Mouse (Mus musculus) embryonic facial prominence, embryonic 11.5 days (tissue): Measurements from ENCODE around the gene Mtmr11. TPM values are rescaled to one million over a fixed set of nuclear protein-coding genes. Genes with fewer than 3 reads are reported as not detected.
A peak's percentile ranks its signal among the peaks of the same experiment; 100 is the strongest.
"Not testable (repeated sequence)": the region's sequence is repeated elsewhere in the genome, so short reads cannot be mapped to it uniquely, and the experiment has no call there.

ENCODE experiments used
- ATAC-seq: fragments of 200-750 bp; cut with Nextera tagmentation; replicated peaks from 2 replicates; pipeline ENCODE4 v1.8.0; 2017; ENCODE audit warnings: low read depth; ENCODE audit not compliant: insufficient number of reproducible peaks, low FRiP score, low TSS enrichment
- DNase-seq: peaks from one replicate; pipeline ENCODE4 v3.0.0-alpha.2; 2015; ENCODE audit warnings: low spot score
- H3K27ac ChIP-seq: fragments of 300-500 bp; sonication (generic); replicated peaks from 2 replicates; pipeline ENCODE4 v1.5.1; 2014; ENCODE audit warnings: mild to moderate bottlenecking, low read depth, low read length, control low read depth
- H3K27me3 ChIP-seq: fragments of 300-500 bp; sonication (generic); 2 replicates; pipeline ENCODE4 v1.6.1; 2014; ENCODE audit warnings: mild to moderate bottlenecking, low read length, moderate library complexity, mixed read lengths; ENCODE audit not compliant: control insufficient read depth, insufficient read depth
- H3K36me3 ChIP-seq: fragments of 300-500 bp; sonication (generic); replicated peaks from 2 replicates; pipeline ENCODE4 v1.6.1; 2014; ENCODE audit warnings: low read depth, mild to moderate bottlenecking, low read length, moderate library complexity, mixed read lengths; ENCODE audit not compliant: control insufficient read depth, insufficient read depth
- H3K4me1 ChIP-seq: fragments of 300-500 bp; sonication (generic); 2 replicates; pipeline ENCODE4 v1.6.1; 2014; ENCODE audit warnings: low read length, mixed read lengths; ENCODE audit not compliant: control insufficient read depth, insufficient read depth
- H3K4me2 ChIP-seq: fragments of 300-500 bp; sonication (generic); 2 replicates; pipeline ENCODE4 v1.6.1; 2014; ENCODE audit warnings: low read depth, mild to moderate bottlenecking, control low read depth, low read length, moderate library complexity
- H3K4me3 ChIP-seq: fragments of 300-500 bp; sonication (generic); 2 replicates; pipeline ENCODE4 v1.5.1; 2014; ENCODE audit warnings: low read depth, low read length, control low read depth
- H3K9ac ChIP-seq: fragments of 300-500 bp; sonication (generic); replicated peaks from 2 replicates; pipeline ENCODE4 v1.6.1; 2014; ENCODE audit warnings: mild to moderate bottlenecking, control low read depth, low read length
- H3K9me3 ChIP-seq: fragments of 300-500 bp; sonication (generic); replicated peaks from 2 replicates; pipeline ENCODE4 v1.6.1; 2016; ENCODE audit warnings: mild to moderate bottlenecking, low read length, inconsistent platforms, mixed read lengths; ENCODE audit not compliant: control insufficient read depth
- WGBS: fragments of 180-500 bp; shearing (Covaris S2); extraction: QIAGEN DNeasy Blood & Tissue Kit; methylation state at CpG from one replicate; pipeline ENCODE4 v1.1.7; 2014; 5-methylcytosine and 5-hydroxymethylcytosine counted together
- polyA plus RNA-seq: library from polyadenylated mRNA; unstranded; fragments of >200 nt; fragmentation: Nextera tagmentation; extraction: Ambion mirVana; gene quantifications from 2 replicates; pipeline ENCODE4 v1.2.1, GENCODE M21; 2014

The Mtmr11 gene
- polyA plus RNA-seq, 1 experiment from 2014 or later = 28.4 TPM

DNA sequence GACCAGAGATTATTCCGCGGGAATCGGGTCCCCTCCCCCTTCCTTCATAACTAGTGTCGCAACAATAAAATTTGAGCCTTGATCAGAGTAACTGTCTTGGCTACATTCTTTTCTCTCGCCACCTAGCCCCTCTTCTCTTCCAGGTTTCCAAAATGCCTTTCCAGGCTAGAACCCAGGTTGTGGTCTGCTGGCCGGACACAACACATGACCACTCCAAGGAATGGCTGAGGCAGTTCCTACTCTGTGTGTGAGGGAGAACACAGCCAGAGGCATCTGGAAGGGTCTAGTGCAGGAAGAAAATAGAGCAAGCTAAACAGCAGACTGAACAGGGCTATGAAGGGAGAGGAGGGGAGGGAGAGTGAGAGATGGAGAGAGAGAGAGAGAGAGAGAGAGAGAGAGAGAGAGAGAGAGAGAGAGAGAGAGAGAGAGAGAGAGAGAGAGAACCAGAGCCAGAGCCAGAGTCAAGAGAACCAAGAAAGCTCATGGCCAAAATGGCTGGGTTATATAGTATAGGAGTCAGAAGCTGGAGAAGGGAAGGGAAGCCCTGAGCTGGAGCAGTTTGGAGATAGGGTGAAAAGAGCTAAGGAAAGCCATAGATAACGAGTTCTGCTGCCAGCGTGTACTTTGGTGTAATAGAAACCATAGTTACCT is 36.9 kb downstream of the Mtmr11 start:
- H3K36me3 ChIP-seq, ATAC-seq, H3K4me3 ChIP-seq, H3K27ac ChIP-seq, H3K4me1 ChIP-seq, H3K4me2 ChIP-seq, DNase-seq, H3K27me3 ChIP-seq, H3K9ac ChIP-seq, H3K9me3 ChIP-seq: not testable (repeated sequence)
- WGBS = 35% methylated on average over 6 of the region's 8 CpGs

DNA sequence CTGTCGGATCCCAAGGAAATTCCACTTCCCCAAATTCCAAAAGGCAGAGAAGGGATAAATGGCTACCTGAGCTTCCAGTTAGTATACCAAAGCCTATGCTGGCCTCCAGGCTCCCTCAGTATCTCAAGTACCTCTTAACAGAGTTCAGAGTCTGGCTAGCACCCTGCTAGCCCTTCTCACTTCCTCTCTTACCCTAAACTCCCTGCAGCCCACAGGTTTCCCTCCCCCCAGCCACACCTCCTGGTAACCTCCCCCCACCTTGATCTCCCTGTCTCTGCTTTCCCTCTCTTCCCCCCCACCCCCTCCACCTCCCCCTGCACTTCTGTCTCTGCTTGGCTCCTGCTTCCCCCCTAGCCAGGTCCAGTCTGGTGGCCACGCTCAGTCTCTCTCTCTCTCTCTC is 37.9 kb downstream of the Mtmr11 start:
- 78% methylated on average over 2 of the region's 2 CpGs for WGBS
- Histone ChIP-seq H3K27me3 (no peaks in the 10 kb centered on the region), H3K9ac (no peak overlapping the region), H3K4me2 (no peak overlapping the region), H3K27ac (no peak overlapping the region), H3K4me1 (no peaks in the 10 kb centered on the region), H3K9me3 (no peaks in the 10 kb centered on the region), H3K36me3 (no peaks in the 10 kb centered on the region), H3K4me3 (no peak overlapping the region)
- ATAC-seq = no peak
- no peak for DNase-seq

DNA sequence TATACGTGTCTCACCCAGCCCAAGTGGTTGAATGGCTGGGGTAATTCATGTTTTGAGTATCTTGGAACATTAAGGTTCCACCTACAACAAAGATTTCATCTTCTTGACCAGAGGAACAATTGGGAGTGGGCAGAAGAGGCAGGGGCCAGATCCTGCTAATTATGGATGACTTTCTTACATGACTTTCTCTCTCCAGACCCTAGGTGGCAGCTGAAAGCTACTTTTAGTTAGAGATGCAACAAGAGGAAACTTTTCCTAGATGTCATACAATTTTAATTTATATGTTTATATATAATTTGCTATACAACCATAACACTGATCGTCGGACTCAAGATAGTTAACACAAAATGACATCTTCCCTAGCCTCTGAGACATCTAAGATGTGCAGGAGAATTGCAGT is 46.0 kb downstream of the Mtmr11 start:
- Histone ChIP-seq H3K27ac (no peak overlapping the region), H3K4me1 (no peaks in the 10 kb centered on the region), H3K9ac (no peak overlapping the region), H3K4me3 (no peak overlapping the region), H3K27me3 (no peaks in the 10 kb centered on the region), H3K36me3 (no peaks in the 10 kb centered on the region), H3K9me3 (no peaks in the 10 kb centered on the region), H3K4me2 (no peak overlapping the region)
- ATAC-seq = no peak
- no peak for DNase-seq
- 88% methylated on average over 3 of the region's 3 CpGs for WGBS

DNA sequence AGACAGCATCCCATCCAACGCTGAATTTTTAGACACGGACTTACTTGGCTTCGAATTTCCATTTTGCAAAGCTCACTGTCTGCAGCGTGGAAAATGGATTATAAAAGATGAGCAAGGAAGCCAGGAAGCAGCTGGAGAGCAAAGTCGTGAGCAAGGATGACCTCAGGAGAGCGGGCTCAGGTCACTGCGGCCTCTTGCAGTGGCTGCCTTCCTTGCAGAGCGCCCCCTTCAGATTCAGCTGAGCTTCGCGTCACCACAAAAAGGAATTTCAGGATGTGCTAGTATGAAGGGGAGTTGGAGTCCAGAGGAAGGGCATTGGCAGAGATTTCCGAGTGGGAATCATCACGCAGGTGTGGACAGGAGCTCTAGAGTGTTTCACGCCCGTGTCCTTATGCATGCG is 47.4 kb downstream of the Mtmr11 start:
- no peak overlapping the region for H3K4me2 ChIP-seq
- WGBS = 22% methylated on average over 15 of the region's 15 CpGs
- ATAC-seq = no peak
- no peak for DNase-seq
- H3K36me3 ChIP-seq = no peaks in the 10 kb centered on the region
- no peak overlapping the region for H3K9ac ChIP-seq
- no peak overlapping the region for H3K4me3 ChIP-seq
- no peaks in the 10 kb centered on the region for H3K9me3 ChIP-seq
- no peak overlapping the region for H3K27ac ChIP-seq
- no peaks in the 10 kb centered on the region for H3K4me1 ChIP-seq
- H3K27me3 ChIP-seq = no peaks in the 10 kb centered on the region

DNA sequence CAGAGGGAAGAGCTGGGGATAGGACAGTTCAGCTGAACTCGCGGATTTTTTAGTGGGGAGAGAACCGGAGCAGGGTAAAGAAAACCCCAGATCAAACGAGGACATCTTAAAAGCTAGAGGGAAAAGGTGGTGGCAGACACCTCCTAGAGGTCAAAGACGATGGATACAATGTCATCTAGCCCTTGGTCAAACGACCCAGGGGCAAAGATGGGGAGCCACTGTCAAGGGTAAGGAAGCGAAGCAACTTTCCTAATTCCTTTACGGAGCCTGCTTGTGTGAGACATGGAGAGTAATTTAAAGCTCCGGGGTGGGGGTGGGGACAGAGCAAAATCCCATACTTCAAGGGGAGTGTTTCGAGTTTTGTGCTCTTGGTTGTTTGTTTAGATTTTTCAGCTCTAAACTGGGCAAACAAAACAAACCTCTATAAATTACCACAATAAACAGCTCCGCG is 57.4 kb downstream of the Mtmr11 start:
- WGBS = 0% methylated on average over 12 of the region's 12 CpGs
- Histone ChIP-seq H3K9ac (peak overlapping the region; percentile 71), H3K27ac (peak overlapping the region; percentile 99), H3K36me3 (no peaks in the 10 kb centered on the region), H3K27me3 (no peaks in the 10 kb centered on the region), H3K9me3 (no peaks in the 10 kb centered on the region), H3K4me1 (peaks cover 8% of the 10 kb centered on the region), H3K4me3 (peak overlapping the region; percentile 62), H3K4me2 (peak overlapping the region; percentile 78)
- no peak for DNase-seq
- 0 out of 2 replicates have a peak, but pooled peaks have one; percentile 2 for ATAC-seq

DNA sequence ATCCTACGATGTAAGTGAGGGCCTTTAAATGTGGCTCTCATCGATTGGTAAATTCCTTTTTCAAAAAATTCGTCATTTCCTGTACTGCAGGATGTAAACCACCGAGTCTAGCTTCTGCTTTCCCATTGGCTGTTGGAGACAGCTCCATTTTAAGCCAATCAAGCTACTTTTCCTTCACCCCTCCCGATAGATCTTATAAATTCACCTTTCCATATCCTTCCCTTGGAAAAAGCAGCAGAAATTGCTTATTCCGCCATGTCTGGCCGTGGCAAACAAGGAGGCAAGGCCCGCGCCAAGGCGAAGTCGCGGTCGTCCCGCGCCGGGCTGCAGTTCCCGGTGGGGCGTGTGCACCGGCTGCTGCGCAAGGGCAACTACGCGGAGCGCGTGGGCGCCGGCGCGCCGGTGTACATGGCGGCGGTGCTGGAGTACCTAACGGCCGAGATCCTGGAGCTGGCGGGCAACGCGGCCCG is 57.9 kb downstream of the Mtmr11 start, which contains the start of the genes Bola1 and Hist2h2ab:
TSS of gene Bola1 (minus strand) at position 49 of the 470 bp plus-strand sequence.
TSS of gene Hist2h2ab (plus strand) at position 205 of the 470 bp plus-strand sequence.
- Histone ChIP-seq H3K36me3 (no peaks in the 10 kb centered on the region), H3K9ac (peak within 1 kb of the TSS; percentile 93), H3K4me1 (peaks cover 8% of the 10 kb centered on the region), H3K4me2 (peak within 1 kb of the TSS; percentile 78), H3K27me3 (no peaks in the 10 kb centered on the region), H3K9me3 (no peaks in the 10 kb centered on the region), H3K27ac (peak within 1 kb of the TSS; percentile 99), H3K4me3 (peak within 1 kb of the TSS; percentile 62)
- DNase-seq = peak; percentile 88
- ATAC-seq = peak; percentile 76
- under 1% methylated on average over 37 of the region's 37 CpGs for WGBS

DNA sequence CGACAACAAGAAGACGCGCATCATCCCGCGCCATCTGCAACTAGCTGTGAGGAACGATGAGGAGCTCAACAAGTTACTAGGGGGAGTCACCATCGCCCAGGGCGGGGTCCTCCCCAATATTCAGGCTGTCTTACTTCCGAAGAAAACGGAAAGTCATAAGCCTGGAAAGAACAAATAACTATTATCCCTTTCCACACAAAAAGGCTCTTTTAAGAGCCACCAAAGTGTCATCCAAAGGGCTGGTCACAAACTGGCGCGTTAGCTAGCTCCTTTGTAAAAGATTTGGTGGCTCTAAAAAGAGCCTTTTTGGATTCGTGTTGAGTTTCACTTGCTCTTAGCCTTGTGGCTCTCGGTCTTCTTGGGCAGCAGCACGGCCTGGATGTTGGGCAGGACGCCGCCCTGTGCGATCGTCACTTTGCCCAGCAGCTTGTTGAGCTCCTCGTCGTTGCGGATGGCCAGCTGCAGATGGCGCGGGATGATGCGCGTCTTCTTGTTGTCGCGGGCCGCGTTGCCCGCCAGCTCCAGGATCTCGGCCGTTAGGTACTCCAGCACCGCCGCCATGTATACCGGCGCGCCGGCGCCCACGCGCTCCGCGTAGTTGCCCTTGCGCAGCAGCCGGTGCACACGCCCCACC is 58.4 kb downstream of the Mtmr11 start:
- Histone ChIP-seq H3K27ac (peak overlapping the region; percentile 99), H3K4me3 (peak overlapping the region; percentile 62), H3K9ac (peak overlapping the region; percentile 93), H3K4me2 (peak overlapping the region; percentile 78)
- not testable (repeated sequence) for H3K36me3 ChIP-seq, H3K4me1 ChIP-seq, H3K27me3 ChIP-seq, H3K9me3 ChIP-seq
- peak; percentile 11; the same call in 1 of the 2 replicates for ATAC-seq
- under 1% methylated on average over 26 of the region's 47 CpGs for WGBS
- peak; percentile 70 for DNase-seq
